Mouse (Mus musculus) heart, embryonic 16.5 days (tissue): Measurements from ENCODE around the gene Mat1a. TPM values are rescaled to one million over a fixed set of nuclear protein-coding genes. Genes with fewer than 3 reads are reported as not detected.

Source experiments
- ATAC-seq: fragments of 200-750 bp; cut with Nextera tagmentation; replicated peaks from 2 replicates; pipeline ENCODE4 v1.8.0; 2017; ENCODE audit warnings: moderate number of reproducible peaks; ENCODE audit not compliant: insufficient read depth, low FRiP score; ENCODE audit errors: extremely low read depth
- H3K27ac ChIP-seq: fragments of 300-500 bp; sonication (generic); 2 replicates; pipeline ENCODE4 v1.5.1; 2014; ENCODE audit warnings: mild to moderate bottlenecking, low read length, control low read depth, moderate library complexity
- H3K27me3 ChIP-seq: fragments of 300-500 bp; sonication (generic); 2 replicates; pipeline ENCODE4 v1.6.1; 2014; ENCODE audit warnings: low read length, mixed read lengths; ENCODE audit not compliant: control insufficient read depth, insufficient read depth
- H3K36me3 ChIP-seq: fragments of 300-500 bp; sonication (generic); 2 replicates; pipeline ENCODE4 v1.6.1; 2014; ENCODE audit not compliant: control insufficient read depth, insufficient read depth
- H3K4me1 ChIP-seq: fragments of 300-500 bp; sonication (generic); 2 replicates; pipeline ENCODE4 v1.6.1; 2014; ENCODE audit warnings: low read length, mixed read lengths; ENCODE audit not compliant: control insufficient read depth, insufficient read depth
- H3K4me2 ChIP-seq: fragments of 300-500 bp; sonication (generic); 2 replicates; pipeline ENCODE4 v1.6.1; 2014; ENCODE audit warnings: low read depth, mild to moderate bottlenecking, control low read depth, low read length
- H3K4me3 ChIP-seq: fragments of 300-500 bp; sonication (generic); 2 replicates; pipeline ENCODE4 v1.5.1; 2014; ENCODE audit warnings: mild to moderate bottlenecking, control low read depth, low read length
- H3K9ac ChIP-seq: fragments of 300-500 bp; sonication (generic); 2 replicates; pipeline ENCODE4 v1.6.1; 2014; ENCODE audit warnings: low read length, control low read depth
- H3K9me3 ChIP-seq: fragments of 300-500 bp; sonication (generic); replicated peaks from 2 replicates; pipeline ENCODE4 v1.6.1; 2016; ENCODE audit warnings: low read length; ENCODE audit not compliant: control insufficient read depth
- WGBS: fragments of 180-500 bp; shearing (Covaris S2); extraction: QIAGEN DNeasy Blood & Tissue Kit; methylation state at CpG from one replicate; pipeline ENCODE4 v1.1.7; 2014; 5-methylcytosine and 5-hydroxymethylcytosine counted together
- polyA plus RNA-seq: library from polyadenylated mRNA; unstranded; fragments of >200 nt; fragmentation: Nextera tagmentation; extraction: Ambion mirVana; gene quantifications from 2 replicates; pipeline ENCODE4 v1.2.1, GENCODE M21; 2015

The Mat1a gene
- polyA plus RNA-seq, 1 experiment from 2014 or later, result 0.41 TPM

GRCm38 (mm10) chr14:41090777-41091176, 14.1 kb upstream of the Mat1a start:
- WGBS, result 37% methylated on average over 8 of the region's 8 CpGs
- no peak for ATAC-seq
- H3K27me3 ChIP-seq, result no peaks in the 10 kb centered on the region; the same call in 1 of the 2 replicates

DNA sequence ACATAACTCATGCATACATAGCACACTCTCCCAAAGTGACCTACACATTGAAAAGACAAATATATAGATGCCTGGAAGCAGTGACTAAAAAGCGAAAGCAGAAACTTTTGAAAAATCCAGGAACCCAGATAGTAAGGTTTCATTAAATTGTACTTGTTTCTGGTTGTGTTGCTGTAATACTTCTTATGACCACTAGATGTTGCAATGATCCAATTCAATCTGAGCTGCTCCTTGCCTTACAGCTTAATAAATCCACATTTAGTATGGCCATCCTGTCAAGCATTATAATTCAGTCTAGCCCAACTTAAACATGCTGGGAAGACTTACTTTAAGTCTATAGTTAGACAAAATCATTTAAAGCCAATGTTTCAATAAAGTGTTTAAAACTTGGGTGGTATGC, 10.7 kb upstream of the Mat1a start:
- H3K4me1 ChIP-seq, result no peaks in the 10 kb centered on the region
- H3K9ac ChIP-seq, result no peak overlapping the region
- ATAC-seq, result no peak
- WGBS, result 35% methylated on average over 1 of the region's 1 CpGs
- H3K36me3 ChIP-seq, result no peaks in the 10 kb centered on the region
- H3K27ac ChIP-seq, result no peak overlapping the region
- H3K27me3 ChIP-seq, result no peaks in the 10 kb centered on the region
- no peak overlapping the region for H3K4me3 ChIP-seq
- no peak overlapping the region for H3K4me2 ChIP-seq
- no peaks in the 10 kb centered on the region for H3K9me3 ChIP-seq

More at GRCm38 (mm10) chr14:41090777-41091176, 14.1 kb upstream of the Mat1a start:
- H3K36me3 ChIP-seq, result no peaks in the 10 kb centered on the region
- no peaks in the 10 kb centered on the region for H3K9me3 ChIP-seq
- no peak overlapping the region for H3K4me2 ChIP-seq
- no peaks in the 10 kb centered on the region for H3K4me1 ChIP-seq
- no peak overlapping the region for H3K4me3 ChIP-seq
- no peak overlapping the region for H3K27ac ChIP-seq
- no peak overlapping the region for H3K9ac ChIP-seq

DNA sequence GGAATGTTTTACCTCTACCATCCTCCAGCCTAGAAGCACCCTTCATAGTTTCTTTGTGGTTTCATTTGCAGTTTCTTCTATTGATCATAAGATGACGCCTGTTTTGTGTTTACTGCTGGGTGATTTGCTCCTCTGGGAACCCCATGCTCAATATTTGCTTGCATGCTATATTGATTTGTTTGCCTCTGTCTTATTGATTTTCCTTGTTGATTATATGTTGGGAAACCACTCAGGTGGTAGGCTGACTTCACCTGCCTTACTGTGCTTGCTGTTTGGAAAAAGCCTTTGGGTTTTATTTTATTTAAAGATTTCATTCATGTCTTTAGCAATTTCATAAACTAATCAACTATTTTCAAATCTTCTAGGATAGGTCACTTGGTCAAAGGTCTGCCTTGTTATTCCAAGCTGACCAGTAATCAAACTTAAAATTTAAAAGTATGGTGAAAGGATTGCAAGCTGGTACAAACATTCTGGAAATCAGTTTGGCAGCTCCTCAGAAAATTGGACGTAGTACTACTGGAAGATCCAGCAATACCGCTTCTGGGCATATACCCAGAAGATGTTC, 8.5 kb upstream of the Mat1a start:
- H3K4me2 ChIP-seq, result no peak overlapping the region
- H3K36me3 ChIP-seq, result no peaks in the 10 kb centered on the region
- H3K9ac ChIP-seq, result no peak overlapping the region
- no peaks in the 10 kb centered on the region for H3K9me3 ChIP-seq
- WGBS, result 92% methylated on average over 3 of the region's 3 CpGs
- no peak overlapping the region for H3K27ac ChIP-seq
- H3K27me3 ChIP-seq, result no peaks in the 10 kb centered on the region
- H3K4me1 ChIP-seq, result no peaks in the 10 kb centered on the region
- ATAC-seq, result no peak
- H3K4me3 ChIP-seq, result no peak overlapping the region

- Histone ChIP-seq H3K27ac (no peak overlapping the region), H3K4me1 (no peaks in the 10 kb centered on the region), H3K9ac (no peak overlapping the region), H3K9me3 (no peaks in the 10 kb centered on the region), H3K4me3 (no peak overlapping the region), H3K4me2 (no peak overlapping the region), H3K27me3 (no peaks in the 10 kb centered on the region), H3K36me3 (no peaks in the 10 kb centered on the region)
- ATAC-seq, result no peak
- 93% methylated on average over 1 of the region's 1 CpGs for WGBS
These were observed 6.1 kb upstream of the Mat1a start for GRCm38 (mm10) chr14:41098726-41099125.

GRCm38 (mm10) chr14:41100712-41101111, 4.1 kb upstream of the Mat1a start:
- no peak for ATAC-seq
- H3K4me3 ChIP-seq, result no peak overlapping the region
- H3K4me2 ChIP-seq, result no peak overlapping the region
- H3K27me3 ChIP-seq, result no peaks in the 10 kb centered on the region
- no peaks in the 10 kb centered on the region for H3K36me3 ChIP-seq
- WGBS, result 75% methylated on average over 3 of the region's 3 CpGs
- H3K9ac ChIP-seq, result no peak overlapping the region
- H3K4me1 ChIP-seq, result no peaks in the 10 kb centered on the region
- H3K27ac ChIP-seq, result no peak overlapping the region
- H3K9me3 ChIP-seq, result no peaks in the 10 kb centered on the region

GRCm38 (mm10) chr14:41101242-41101641, 3.6 kb upstream of the Mat1a start:
- Histone ChIP-seq H3K9ac (no peak overlapping the region), H3K36me3 (no peaks in the 10 kb centered on the region), H3K9me3 (no peaks in the 10 kb centered on the region), H3K4me2 (no peak overlapping the region), H3K4me1 (no peaks in the 10 kb centered on the region), H3K27me3 (no peaks in the 10 kb centered on the region), H3K27ac (no peak overlapping the region), H3K4me3 (no peak overlapping the region)
- no peak for ATAC-seq
- WGBS, result 70% methylated on average over 5 of the region's 5 CpGs

DNA sequence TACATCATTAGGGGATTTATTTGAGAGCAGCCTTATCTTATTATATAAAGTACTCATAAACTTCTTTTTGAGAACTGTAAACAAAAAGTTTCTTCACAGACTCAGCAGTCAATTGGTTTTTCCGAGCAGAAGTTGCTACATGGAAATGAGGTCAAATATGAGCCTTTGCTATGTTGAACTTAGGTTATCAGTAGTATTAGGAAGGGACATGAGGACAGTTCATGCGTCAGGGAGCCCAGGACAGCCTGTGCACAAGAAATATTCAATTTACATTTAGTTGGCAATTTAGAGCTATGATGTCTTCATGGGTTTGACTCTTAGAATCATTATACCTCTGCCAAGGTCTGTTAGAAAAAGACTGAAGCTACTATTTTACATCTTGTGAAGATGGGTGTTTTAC, 2.6 kb upstream of the Mat1a start:
- ATAC-seq, result no peak
- 55% methylated on average over 2 of the region's 2 CpGs for WGBS
- Histone ChIP-seq H3K4me1 (no peaks in the 10 kb centered on the region), H3K9me3 (no peaks in the 10 kb centered on the region), H3K9ac (no peak overlapping the region), H3K4me2 (no peak overlapping the region), H3K36me3 (no peaks in the 10 kb centered on the region), H3K27ac (no peak overlapping the region), H3K27me3 (no peaks in the 10 kb centered on the region), H3K4me3 (no peak overlapping the region)

DNA sequence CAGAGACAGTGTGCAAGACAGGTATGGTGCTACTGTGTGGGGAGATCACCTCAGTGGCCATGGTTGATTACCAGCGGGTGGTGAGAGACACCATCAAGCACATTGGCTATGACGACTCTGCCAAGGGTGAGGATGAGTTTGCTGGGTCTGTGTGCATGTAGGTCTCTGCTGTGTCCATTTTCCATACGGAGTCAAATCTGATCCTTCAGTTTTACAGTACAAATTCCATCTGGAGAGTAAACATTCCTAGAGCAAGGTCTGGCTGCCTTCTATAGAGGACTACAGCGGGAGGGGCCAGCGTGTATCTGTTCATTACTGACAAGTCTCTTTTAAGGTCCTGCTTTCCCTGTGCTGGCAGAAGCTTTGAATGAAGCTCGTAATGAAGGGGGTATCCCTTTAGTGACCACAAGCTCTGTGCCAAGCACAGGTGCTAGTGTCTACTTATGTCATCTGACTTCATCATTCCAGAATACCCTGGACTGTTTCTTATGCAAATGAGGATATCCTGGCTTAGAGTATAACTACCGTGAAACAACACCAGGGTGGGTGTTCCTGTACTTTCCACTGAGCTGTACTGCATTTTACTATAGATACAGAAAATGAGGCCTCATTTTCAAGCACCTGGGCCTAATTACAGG, 6.3 kb downstream of the Mat1a start:
- H3K4me3 ChIP-seq, result no peak overlapping the region
- H3K27ac ChIP-seq, result no peak overlapping the region
- 78% methylated on average over 7 of the region's 7 CpGs for WGBS

GRCm38 (mm10) chr14:41112944-41113343, 8.1 kb downstream of the Mat1a start:
- no peak overlapping the region for H3K27ac ChIP-seq
- H3K4me3 ChIP-seq, result no peak overlapping the region
- H3K9ac ChIP-seq, result no peak overlapping the region
- H3K9me3 ChIP-seq, result no peaks in the 10 kb centered on the region
- H3K27me3 ChIP-seq, result no peaks in the 10 kb centered on the region
- 67% methylated on average over 4 of the region's 4 CpGs for WGBS
- peaks cover 5% of the 10 kb centered on the region for H3K4me1 ChIP-seq
- no peak overlapping the region for H3K4me2 ChIP-seq
- H3K36me3 ChIP-seq, result no peaks in the 10 kb centered on the region
- ATAC-seq, result no peak

More for the DNA sequence above, 6.3 kb downstream of the Mat1a start:
- Histone ChIP-seq H3K9me3 (no peaks in the 10 kb centered on the region), H3K4me2 (no peak overlapping the region), H3K4me1 (no peaks in the 10 kb centered on the region), H3K27me3 (no peaks in the 10 kb centered on the region), H3K36me3 (no peaks in the 10 kb centered on the region), H3K9ac (no peak overlapping the region)
- ATAC-seq, result no peak
